Mouse (Mus musculus): Measurements from ENCODE around the gene Map4k3.
A peak's percentile ranks its signal among the peaks of the same experiment; 100 is the strongest.
"Not testable (repeated sequence)": the region's sequence is repeated elsewhere in the genome, so short reads cannot be mapped to it uniquely, and the experiment has no call there.

Gene Map4k3

DNA sequence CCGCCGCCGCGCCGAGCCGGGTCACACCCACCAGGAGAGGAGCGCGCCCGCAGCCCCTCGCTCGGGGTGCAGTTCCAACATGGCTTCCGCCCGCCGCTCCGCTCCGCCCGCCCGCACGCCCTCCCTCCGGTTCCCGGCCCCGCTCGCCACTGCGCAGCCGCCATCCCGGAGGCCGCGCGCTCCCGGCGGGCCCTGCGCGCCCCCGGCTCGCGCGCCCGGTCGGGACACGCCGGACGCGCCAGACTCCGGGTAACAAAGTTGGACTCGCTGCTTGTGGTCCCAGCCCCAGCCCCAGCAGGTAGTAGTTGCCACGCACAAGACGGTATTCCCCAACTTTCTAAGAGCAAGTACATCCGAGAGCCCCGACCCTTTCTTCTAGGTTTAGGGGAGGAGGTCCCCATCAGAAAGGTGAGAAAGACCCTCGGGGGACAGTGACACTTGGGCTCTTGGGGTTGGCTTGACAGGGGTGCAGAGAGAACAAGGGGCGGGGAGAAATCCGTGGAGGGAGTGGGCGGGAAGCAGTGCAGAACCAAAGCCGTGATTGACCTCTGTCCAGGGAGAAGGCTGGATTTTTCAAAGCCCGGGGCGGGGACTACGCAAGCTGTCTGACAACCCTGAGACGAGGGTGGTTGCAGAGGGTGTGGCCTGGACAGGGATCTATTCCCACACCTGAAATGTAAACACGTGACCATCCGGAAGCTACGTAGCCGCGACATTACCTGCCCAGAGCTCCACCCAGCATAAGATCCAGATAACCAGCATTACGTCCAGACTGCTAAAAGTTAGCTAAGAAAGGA is at the start of gene Map4k3:
Gene Map4k3 (minus strand): TSS at position 424 of the 797 bp plus-strand sequence.
- peak; percentile 66 for DNase-seq (ENCODE audit: low read depth)

GRCm38 (mm10) chr17:80777581-80777980 is 49.3 kb upstream of the Map4k3 start:
- no peak for DNase-seq (ENCODE audit: low read depth)

DNA sequence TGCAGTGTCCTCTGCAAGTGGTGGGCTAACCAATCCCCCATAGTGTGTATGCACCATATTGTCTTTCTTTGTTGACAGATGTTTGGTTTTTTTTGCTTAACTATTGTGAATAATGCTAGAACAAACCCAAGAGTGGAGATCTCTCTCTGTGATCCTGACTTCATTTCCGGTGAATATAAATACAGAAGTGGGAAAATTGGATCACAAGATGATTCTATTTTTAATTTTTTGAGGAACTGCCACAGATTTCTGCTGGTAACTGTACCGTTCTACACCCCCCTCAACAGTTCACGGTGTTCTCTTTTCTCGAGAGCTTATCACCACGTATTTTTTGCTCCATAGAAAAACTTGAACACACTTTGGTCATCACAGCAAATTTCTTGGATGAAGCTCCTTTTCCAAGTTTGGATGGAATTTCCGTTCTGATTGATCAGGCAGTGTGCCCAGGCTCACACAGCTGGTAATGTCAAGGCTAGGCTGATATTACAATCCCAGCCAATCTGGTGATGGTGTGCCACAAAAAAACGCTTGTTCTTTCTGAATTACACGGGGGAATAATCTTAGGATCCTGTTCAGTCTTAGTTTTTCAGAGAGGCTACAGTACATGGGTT is 47.0 kb upstream of the Map4k3 start:
- no peak for DNase-seq (ENCODE audit: low read depth)

DNA sequence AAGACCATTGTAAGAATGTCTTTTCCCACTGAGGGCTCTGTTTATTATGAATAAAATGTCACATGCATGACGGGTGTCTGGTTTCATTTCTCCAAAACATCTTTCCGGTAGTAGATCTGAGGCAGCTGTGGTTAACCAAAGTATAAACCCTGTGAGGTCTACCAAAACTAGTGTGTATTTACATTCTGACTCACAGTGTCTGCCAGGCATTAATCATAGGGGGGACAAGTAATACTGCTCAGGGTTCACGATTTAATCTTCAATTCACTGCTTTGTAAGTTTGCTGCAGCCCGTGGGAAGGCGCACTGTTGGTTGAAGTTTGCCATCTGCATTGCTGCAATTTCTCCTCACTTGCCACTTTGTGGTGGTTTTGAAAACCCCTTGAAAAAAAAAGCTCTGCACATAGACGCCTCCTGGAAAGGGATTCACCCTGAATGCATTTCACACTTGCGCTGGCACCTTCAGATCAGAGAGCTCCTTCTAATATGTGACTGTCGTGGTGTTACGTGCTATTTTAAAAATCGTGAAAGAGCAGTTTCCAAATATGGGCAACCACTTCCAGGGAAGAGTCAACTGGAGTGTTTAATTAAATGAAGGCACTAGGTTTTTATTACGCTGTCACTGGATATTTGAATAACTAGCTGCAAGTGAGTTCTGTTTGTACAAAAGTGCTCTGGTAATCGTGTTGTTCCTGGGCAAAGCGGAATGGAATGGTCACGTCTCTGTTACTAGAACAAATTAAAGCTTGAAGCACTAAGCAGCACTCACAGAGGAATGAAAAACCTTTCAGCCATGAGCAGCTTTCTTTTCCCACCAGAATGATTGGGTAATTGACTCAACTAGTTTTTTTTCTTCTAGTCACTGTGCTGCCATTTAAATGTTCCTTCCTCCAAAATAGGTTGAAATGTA is 44.5 kb upstream of the Map4k3 start:
- peak; percentile 69 for DNase-seq (ENCODE audit: low read depth)

- DNase-seq (ENCODE audit: low read depth), result no peak
Measured at GRCm38 (mm10) chr17:80770065-80770464, 41.8 kb upstream of the Map4k3 start.

DNA sequence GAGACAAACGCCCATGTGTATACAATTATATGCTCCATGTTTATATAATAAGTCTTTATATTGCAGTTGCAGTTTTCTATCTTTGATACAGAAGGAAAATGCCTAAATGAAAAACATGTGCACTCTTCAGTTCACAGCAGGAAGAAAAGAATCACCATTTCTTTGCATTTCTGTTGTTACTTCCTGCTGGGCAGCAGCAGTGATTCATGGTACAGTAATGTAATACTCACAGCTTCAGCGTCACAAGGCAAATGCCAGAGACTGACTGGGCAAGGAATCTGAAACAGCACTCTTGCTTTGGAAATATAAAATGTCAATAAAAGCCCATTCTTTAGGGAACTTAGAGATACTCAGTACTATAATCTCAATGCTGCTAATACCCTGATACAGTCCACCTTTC is 36.9 kb upstream of the Map4k3 start:
- no peak for DNase-seq (ENCODE audit: low read depth)

- DNase-seq (ENCODE audit: low read depth), result peak; percentile 8
Measured at GRCm38 (mm10) chr17:80763065-80763681, 34.9 kb upstream of the Map4k3 start.

DNA sequence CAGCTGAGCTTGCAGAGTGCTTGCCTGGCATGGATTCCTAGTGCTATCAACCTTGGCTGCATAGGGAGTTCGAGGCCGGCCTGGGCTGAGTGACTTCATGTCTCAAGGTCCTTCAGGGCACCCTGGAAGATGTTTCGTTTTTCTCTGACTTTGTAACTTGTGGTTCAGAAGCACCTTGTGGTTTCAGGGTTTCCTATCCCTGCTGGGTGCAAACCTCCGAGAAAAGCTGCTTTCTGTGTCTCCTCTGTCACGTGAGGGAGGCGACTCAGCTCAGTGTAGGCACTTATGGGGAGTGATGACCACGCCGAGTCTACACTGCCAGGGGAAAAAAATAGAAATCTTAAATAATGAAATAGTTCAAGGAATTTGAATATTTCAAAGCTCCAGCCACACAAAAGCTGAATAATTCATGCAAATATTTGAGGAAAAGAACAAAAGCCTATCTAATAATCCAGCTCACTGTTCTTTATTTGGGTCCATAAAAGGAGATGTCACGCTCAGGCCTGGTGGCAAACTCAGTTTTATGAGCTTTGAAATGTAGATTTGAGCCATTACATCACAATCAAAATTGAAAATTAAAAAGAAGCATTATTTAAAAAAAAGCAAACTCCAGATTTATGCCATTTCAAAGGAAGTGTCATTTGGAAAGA is 34.2 kb upstream of the Map4k3 start:
- DNase-seq (ENCODE audit: low read depth), result peak; percentile 21

DNA sequence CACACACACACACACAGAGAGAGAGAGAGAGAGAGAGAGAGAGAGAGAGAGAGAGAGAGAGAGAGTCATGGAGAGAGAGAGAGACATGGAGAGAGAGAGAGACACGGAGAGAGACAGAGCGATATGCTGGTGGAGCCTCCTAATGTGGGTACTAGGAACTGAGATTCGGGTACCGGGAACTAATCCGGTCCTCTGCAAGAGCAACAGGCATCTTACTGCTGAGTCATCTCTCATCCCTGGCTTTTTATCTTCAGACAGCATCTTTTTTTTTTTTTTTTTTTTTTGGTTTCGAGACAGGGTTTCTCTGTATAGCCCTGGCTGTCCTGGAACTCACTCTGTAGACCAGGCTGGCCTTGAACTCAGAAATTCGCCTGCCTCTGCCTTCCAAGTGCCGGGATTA is 32.9 kb upstream of the Map4k3 start:
- DNase-seq (ENCODE audit: low read depth), result not testable (repeated sequence)

DNA sequence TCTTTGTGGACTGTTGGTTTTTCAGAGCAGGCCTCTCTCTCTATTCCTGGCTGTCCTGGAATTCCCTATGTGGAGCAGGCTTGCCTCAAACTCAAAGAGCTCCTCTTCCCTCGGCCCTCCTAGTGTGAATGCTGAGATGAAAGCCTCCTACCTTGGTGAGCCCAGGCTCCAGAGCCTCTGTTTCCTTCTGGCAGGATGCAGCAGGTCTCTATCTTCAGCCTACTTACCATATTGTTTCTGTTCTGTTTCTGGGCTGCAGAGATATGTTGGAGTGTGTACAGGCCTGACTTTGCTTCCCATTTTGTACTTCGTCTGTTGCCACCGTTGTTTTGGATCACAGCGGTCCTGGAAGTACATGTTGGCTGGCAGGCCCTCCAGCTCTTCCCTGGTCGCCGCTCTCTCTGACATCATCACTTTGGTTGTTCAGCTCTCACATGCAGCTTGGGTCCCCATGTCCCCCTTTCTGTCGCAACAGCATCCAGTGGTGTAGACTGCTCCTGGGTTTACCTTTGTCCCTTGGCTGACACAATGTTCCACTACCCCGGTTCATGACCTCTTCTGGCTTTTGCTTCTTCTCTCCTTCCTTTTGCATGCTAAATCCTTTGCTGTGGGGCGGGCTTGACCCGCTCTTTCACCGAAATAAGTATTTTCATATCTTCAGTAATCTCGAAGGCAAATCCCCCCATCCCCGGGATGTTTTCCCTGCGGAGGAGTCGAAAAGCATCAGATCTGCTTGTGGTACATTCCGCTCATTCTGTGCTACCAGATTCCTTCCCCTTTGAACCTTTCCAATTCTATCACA is 32.3 kb upstream of the Map4k3 start:
- no peak for DNase-seq (ENCODE audit: low read depth)

DNA sequence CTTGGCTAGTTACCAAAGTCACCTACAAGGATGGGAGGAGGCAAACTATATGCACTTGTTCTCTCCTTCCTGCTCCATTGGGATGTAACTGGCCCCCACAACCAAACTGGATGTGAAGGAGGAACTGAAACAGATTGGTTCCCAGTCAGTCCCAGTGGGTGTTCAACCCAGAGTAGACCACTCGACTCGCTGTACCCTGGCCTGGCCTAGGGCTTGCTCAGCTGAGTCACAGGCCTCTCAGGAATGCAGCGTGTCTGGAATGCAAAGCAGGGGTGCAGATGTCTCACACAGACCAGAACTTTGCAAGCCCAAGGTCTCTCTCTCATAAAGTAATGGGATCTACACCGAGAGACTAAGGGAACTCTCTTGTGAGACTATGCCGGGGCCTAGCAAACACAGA is 27.8 kb upstream of the Map4k3 start:
- no peak for DNase-seq (ENCODE audit: low read depth)

- DNase-seq (ENCODE audit: low read depth), result no peak
Measured at GRCm38 (mm10) chr17:80755076-80755871, 27.0 kb upstream of the Map4k3 start.

- no peak for DNase-seq (ENCODE audit: low read depth)
Measured at GRCm38 (mm10) chr17:80754589-80754988, 26.3 kb upstream of the Map4k3 start.

DNA sequence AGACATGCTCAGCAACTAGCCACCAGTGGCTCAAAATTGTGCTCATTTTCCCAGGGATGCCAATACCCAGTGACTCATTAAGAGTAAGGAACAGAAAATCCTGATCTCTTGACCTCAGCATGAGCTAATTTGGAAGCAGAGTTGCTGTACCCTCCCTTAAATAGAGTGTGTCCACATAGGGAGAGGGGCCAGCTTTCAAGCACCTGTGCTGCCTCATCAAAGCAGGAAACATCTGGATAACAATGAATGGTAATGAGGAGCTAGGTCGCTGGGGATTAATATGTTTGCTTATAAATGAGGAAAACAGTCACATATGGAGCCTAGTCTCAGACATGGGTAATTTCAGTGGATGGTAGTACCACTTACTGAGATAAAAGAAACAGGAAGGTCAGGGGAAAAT is 24.2 kb upstream of the Map4k3 start:
- no peak for DNase-seq (ENCODE audit: low read depth)

DNA sequence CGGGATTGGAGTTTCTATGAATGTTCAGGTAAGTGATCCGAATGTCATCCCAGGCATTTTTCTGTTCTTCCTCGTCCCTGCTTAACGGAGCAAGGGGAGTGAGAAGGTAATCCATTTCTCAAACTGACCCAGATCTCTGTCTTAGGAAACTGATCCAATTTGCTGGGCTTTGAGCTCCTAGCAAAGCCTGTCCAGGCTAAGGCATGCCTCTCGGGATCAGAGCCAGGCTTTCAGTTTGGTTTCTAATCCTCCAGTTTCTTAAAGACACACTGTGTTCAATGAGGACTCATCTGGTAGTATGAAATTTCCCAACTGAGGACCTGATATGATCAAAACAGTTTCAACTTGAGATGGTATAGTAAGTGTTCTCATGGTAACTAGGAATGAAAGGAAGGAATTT is 11.1 kb upstream of the Map4k3 start:
- DNase-seq (ENCODE audit: low read depth), result no peak

DNA sequence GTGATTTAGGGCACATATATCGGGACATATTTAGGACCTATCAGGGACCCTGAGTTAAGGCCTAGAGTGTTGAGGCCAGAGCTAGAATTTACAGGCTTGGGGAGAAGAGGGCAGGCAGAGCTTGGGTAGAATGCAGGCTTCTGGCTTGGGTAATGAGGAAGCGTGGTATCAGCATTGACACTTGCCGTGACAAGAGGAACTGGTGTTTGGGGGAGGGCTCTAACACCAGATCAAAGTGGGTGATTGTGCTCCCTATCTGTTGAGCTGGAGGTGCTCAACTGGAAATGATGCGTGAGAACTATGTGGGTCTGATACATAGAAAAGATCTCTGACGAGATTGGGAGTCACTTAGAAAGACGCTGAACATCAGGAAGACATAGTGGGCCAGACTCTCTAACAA is 6.4 kb upstream of the Map4k3 start:
- DNase-seq (ENCODE audit: low read depth), result no peak

DNA sequence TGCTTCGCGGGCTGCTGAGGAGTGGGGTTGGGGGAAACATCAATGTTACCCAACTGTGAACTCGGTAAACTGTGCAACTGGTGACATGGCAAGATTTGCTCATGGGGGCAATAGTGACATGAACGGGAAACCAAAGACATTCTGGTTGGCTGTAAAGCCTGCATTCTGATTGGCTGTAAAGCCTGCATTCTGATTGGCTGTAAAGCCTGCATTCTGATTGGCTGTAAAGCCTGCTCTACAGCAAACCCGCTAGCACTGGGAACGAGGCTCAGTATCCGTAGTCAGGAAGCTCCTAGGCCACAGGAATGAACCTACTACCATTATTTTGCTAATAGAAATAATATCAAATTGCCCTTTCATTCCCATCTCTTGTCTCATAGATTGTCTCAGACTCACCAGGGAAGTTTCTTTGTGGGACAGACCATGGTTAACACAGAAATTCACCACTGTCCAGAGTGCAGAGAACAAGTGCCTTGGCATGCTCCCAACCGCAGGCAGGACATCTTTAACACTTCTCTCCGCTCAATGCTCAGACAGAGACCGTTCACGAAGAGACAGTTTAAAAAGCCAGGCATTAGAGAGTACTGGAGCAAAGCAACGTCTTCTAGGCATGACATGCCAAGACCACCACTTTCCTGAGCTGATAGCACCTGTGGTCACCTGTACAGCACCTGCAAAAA is 5.0 kb upstream of the Map4k3 start:
- DNase-seq (ENCODE audit: low read depth), result no peak

DNA sequence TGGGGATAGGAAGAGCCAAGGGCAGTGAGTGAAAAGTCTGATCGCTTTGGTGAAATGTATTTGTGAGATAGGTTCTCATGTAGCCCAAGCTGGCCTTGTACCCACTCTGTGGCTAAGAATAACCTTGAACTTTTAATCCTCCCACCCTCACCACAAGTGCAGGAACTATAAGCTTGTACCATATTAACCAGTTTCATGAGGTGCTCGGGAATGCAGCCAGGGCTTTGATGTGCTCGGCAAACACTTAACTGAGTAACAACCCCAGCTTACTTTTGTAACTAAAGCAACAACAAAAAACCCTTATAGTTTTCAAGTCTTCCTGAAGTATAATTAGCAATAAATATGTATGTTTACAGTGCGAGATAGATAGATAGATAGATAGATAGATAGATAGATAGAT is 4.0 kb upstream of the Map4k3 start:
- DNase-seq (ENCODE audit: low read depth), result no peak

- DNase-seq (ENCODE audit: low read depth), result peak; percentile 8
Measured at GRCm38 (mm10) chr17:80730283-80730682, 2.0 kb upstream of the Map4k3 start.
